Mouse (Mus musculus) leukemia stem cell, adult 10-12 weeks (primary cell): ENCODE results near the gene Arhgap20. TPM values are rescaled to one million over a fixed set of nuclear protein-coding genes. Genes with fewer than 3 reads are reported as not detected.

Experiments used
- polyA plus RNA-seq: library from polyadenylated mRNA; stranded (reverse); fragments of >175 nt; gene quantifications from 2 replicates; pipeline ENCODE4 v1.2.3, GENCODE M21; 2012; ENCODE audit warnings: low replicate concordance

The Arhgap20 gene
- polyA plus RNA-seq, result 0.03 and 0.07 TPM in 2 replicates

DNA sequence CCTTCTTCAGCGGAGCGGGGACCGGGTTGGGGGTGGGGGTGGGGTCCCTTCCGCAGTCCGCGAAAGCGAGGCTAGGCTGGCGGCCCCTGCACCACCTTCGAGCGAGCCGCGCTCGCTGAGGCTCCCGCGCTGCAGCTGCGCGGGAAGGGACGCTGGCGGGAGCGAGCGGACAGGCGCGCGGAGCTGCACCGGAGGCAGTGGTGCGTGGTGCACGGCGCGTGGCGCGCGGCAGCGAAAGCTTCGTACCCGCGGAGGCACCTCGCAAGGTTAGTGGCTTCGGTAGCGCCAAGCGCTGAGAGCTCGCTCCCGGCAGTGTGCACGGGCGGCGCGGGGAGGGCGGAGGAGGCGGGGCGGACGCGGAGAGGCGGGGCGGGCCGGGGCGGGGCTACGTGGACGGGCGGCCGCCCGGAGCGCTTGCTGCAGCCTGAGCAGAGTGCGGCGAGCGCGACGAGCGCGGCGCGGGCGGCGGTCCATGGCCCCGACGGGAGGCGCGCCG, at the start of gene Arhgap20:
Arhgap20 (plus strand) TSS at position 417 of the 496 bp plus-strand sequence.

Other genes starting within 250 kb of the Arhgap20 start
- gene Fdx1, start 198.2 kb downstream of the Arhgap20 start, polyA plus RNA-seq, result 11.1 and 22.5 TPM in 2 replicates